Mouse (Mus musculus): ENCODE measurements around the gene Asic2. TPM values are rescaled to one million over a fixed set of nuclear protein-coding genes. Genes with fewer than 3 reads are reported as not detected.

The Asic2 gene
- total and polyA plus RNA-seq, 3 experiments, result not detected

DNA sequence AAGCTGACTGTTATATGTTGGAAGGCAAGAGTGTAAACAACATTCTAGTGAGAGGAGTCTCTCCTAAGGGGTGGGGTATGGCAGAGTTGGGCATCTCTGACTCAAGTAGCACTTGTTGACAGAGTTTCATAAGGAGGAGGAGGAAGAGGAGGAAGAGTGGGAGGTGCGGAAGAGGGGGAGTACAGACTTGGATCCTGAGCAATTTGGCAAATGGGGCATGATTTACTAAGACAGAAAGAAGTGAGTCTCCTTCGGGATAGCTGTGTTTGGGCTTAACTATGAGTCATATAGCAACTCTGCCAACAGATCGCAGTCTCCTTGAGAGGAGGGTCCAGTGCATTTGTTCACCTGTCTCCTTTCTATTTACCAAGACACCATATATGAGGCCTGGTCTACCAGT, 549.1 kb downstream of the Asic2 start:
- no peak for TF ChIP-seq JUND (IDR thresholded peaks at IDR 0.05; ENCODE audit: low read depth, low read length)
- Histone ChIP-seq H3K36me3 (ENCODE audit: control insufficient read depth in 1 of 2, insufficient read depth in 2 of 2, low read length in 2 of 2) (no peaks in the 10 kb centered on the region), H3K4me3 (ENCODE audit: control insufficient read depth in 1 of 2, insufficient read depth in 1 of 2, low read depth in 2 of 2, low read length in 2 of 2) (no peak overlapping the region), H3K9ac (ENCODE audit: control insufficient read depth, low read depth, low read length, poor library complexity, severe bottlenecking) (no peak overlapping the region), H3K9me3 (replicated peaks; ENCODE audit: insufficient read depth, low read length) (no peaks in the 10 kb centered on the region), H3K79me2 (ENCODE audit: control insufficient read depth, insufficient read depth, low read length, poor library complexity) (no peaks in the 10 kb centered on the region), H3K27me3 (ENCODE audit: control insufficient read depth in 1 of 2, insufficient read depth in 2 of 2, low read length in 2 of 2) (no peaks in the 10 kb centered on the region), H3K4me1 (ENCODE audit: control insufficient read depth in 1 of 2, insufficient read depth in 2 of 2, low read length in 2 of 2) (no peaks in the 10 kb centered on the region), H3K27ac (ENCODE audit: control insufficient read depth, low read depth, low read length) (no peak overlapping the region)
- DNase-seq (ENCODE audit: low read depth, low spot score), result no peak

DNA sequence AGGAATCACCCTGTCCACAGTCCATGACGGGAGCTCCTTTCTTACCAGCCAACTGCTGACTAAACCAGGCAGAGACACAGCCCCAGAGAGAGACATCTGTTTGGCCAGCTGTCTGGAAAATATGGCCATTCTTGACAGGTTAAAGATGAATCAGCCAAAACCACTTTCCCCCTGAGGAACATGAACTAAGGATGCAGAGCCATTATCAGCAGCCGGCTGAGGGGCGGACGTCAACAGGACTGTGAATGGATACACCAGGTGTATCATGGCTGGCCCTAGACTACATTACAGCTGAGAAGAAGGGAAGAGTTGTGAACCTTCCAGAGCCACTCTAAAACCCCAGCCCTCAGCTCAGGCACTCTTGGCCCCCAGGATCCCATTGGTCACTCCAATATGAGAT, 550.2 kb downstream of the Asic2 start:
- Histone ChIP-seq H3K79me2 (ENCODE audit: control insufficient read depth, insufficient read depth, low read length, poor library complexity) (no peaks in the 10 kb centered on the region), H3K27ac (ENCODE audit: control insufficient read depth, low read depth, low read length) (no peak overlapping the region), H3K9ac (ENCODE audit: control insufficient read depth, low read depth, low read length, poor library complexity, severe bottlenecking) (no peak overlapping the region), H3K4me1 (ENCODE audit: control insufficient read depth in 1 of 2, insufficient read depth in 2 of 2, low read length in 2 of 2) (no peaks in the 10 kb centered on the region), H3K9me3 (replicated peaks; ENCODE audit: insufficient read depth, low read length) (no peaks in the 10 kb centered on the region), H3K27me3 (ENCODE audit: control insufficient read depth in 1 of 2, insufficient read depth in 2 of 2, low read length in 2 of 2) (no peaks in the 10 kb centered on the region), H3K36me3 (ENCODE audit: control insufficient read depth in 1 of 2, insufficient read depth in 2 of 2, low read length in 2 of 2) (no peaks in the 10 kb centered on the region), H3K4me3 (ENCODE audit: control insufficient read depth in 1 of 2, insufficient read depth in 1 of 2, low read depth in 2 of 2, low read length in 2 of 2) (no peak overlapping the region)
- TF ChIP-seq HCFC1 (IDR thresholded peaks at IDR 0.05; ENCODE audit: low read depth, low read length) (no peak), KAT2A (conservative IDR thresholded peaks at IDR 0.05; ENCODE audit: low read depth, low read length) (no peak), MAX (IDR thresholded peaks at IDR 0.05; ENCODE audit: low read length) (no peak), GABPA (IDR thresholded peaks at IDR 0.05; ENCODE audit: low read depth, low read length) (no peak), MYC (IDR thresholded peaks at IDR 0.05; ENCODE audit: low read depth, low read length) (no peak), EP300 (IDR thresholded peaks at IDR 0.05; ENCODE audit: low read depth in 1 of 2, low read length in 2 of 2) (no peak), MAFK (IDR thresholded peaks at IDR 0.05; ENCODE audit: borderline replicate concordance, low read depth, low read length) (no peak), ETS1 (IDR thresholded peaks at IDR 0.05; ENCODE audit: low read depth, low read length) (no peak), USF1 (IDR thresholded peaks at IDR 0.05; ENCODE audit: low read depth, low read length) (no peak), E2F4 (IDR thresholded peaks at IDR 0.05; ENCODE audit: borderline replicate concordance, low read depth, low read length) (no peak), NELFE (IDR thresholded peaks at IDR 0.05; ENCODE audit: low read depth, low read length) (no peak), UBTF (IDR thresholded peaks at IDR 0.05; ENCODE audit: borderline replicate concordance, insufficient read depth, low read depth, low read length) (no peak), TAL1 (IDR thresholded peaks at IDR 0.05; ENCODE audit: low read length) (no peak), TBP (IDR thresholded peaks at IDR 0.05; ENCODE audit: low read depth, low read length) (no peak), SMC3 (IDR thresholded peaks at IDR 0.05; ENCODE audit: low read depth, low read length) (no peak), ELF1 (IDR thresholded peaks at IDR 0.05; ENCODE audit: low read depth, low read length) (no peak), ZC3H11A (IDR thresholded peaks at IDR 0.05; ENCODE audit: low read depth, low read length) (no peak), MYB (IDR thresholded peaks at IDR 0.05; ENCODE audit: low read depth, low read length) (no peak)
- DNase-seq (ENCODE audit: low read depth, low spot score), result no peak
